Comparison of ENCODE assay signal across 23 mouse cellular contexts in genomic region chr2:35655996-35656395, GRCm38 (mm10).
DNase-seq lines count a peak whose midpoint lies in the region; ATAC-seq and TF ChIP-seq lines count a peak whose summit lies in the region.
"Had no signal": no experiment of that assay in that cellular context is flagged by ENCODE, and none has a peak within 500 bp of the region (broad histone marks: within the 10 kb centered on the region; RNA-seq: fewer than 3 reads in every experiment).

No protein-coding gene starts in this region.

- H3K27ac ChIP-seq in lung, embryonic 15.5 days, result 0 out of 2 replicates have a peak overlapping the region, but pooled peaks have one; percentile 20
- peak overlapping the region; percentile 47; the same call in 1 of the 2 replicates for H3K27ac ChIP-seq in limb, embryonic 10.5 days
- H3K27ac ChIP-seq: heart, embryonic 15.5 days; left cerebral cortex, adult 2 months; liver, embryonic 15.5 days; neural tube, embryonic 15.5 days had no signal

- H3K4me1 ChIP-seq in lung, embryonic 15.5 days, result peaks cover 42% of the 10 kb centered on the region
- peaks cover 20% of the 10 kb centered on the region; the same call in 1 of the 2 replicates for H3K4me1 ChIP-seq in lung, adult 2 months (ENCODE audit: control insufficient read depth, insufficient read depth, low read length)
- H3K4me1 ChIP-seq in limb, embryonic 10.5 days, result peaks cover 56% of the 10 kb centered on the region

- TF ChIP-seq POLR2A in lung, adult 2 months (IDR thresholded peaks at IDR 0.05; ENCODE audit: borderline replicate concordance, extremely low read depth, low read depth, low read length), result no peak

- no peak overlapping the region for H3K4me2 ChIP-seq in lung, embryonic 15.5 days
- H3K4me2 ChIP-seq: heart, embryonic 15.5 days; liver, embryonic 15.5 days; neural tube, embryonic 15.5 days had no signal

- no peaks in the 10 kb centered on the region for H3K9me3 ChIP-seq in lung, embryonic 15.5 days
- H3K9me3 ChIP-seq in limb, embryonic 10.5 days (replicated peaks), result no peaks in the 10 kb centered on the region
- H3K9me3 ChIP-seq: heart, embryonic 15.5 days; liver, embryonic 15.5 days; neural tube, embryonic 15.5 days had no signal

- H3K9ac ChIP-seq in lung, embryonic 15.5 days, result no peak overlapping the region
- H3K9ac ChIP-seq: forebrain, postnatal 0 days; heart, embryonic 15.5 days; liver, embryonic 15.5 days; neural tube, embryonic 15.5 days had no signal

- 43% methylated on average over 8 of the region's 8 CpGs for WGBS in lung, embryonic 15.5 days
- 70% methylated on average over 8 of the region's 8 CpGs for WGBS in lung, adult 2 months
- WGBS in limb, embryonic 10.5 days, result 69% methylated on average over 8 of the region's 8 CpGs

- no peak overlapping the region for H3K4me3 ChIP-seq in lung, embryonic 15.5 days
- H3K4me3 ChIP-seq in lung, adult 2 months (replicated peaks; ENCODE audit: extremely low read depth, low read depth, low read length), result no peak overlapping the region
- H3K4me3 ChIP-seq in limb, embryonic 10.5 days, result no peak overlapping the region
- H3K4me3 ChIP-seq: gastrocnemius, adult 2 months; heart, embryonic 15.5 days; left cerebral cortex, adult 2 months; liver, embryonic 15.5 days; myocyte; neural tube, embryonic 15.5 days had no signal

- no peaks in the 10 kb centered on the region for H3K27me3 ChIP-seq in lung, embryonic 15.5 days
- H3K27me3 ChIP-seq in limb, embryonic 10.5 days (ENCODE audit: low read depth, poor library complexity, severe bottlenecking), result no peaks in the 10 kb centered on the region
- H3K27me3 ChIP-seq: heart, embryonic 15.5 days; neural tube, embryonic 15.5 days had no signal

- DNase-seq in frontal cortex, postnatal 36 days (ENCODE audit: low spot score in 2 of 2), result no peak
- no peak for DNase-seq in lung, adult 2 months
- peak; percentile 34 for DNase-seq in adrenal gland, postnatal 25 days
- DNase-seq in limb, embryonic 10.5 days (ENCODE audit: low spot score), result no peak
- no peak for DNase-seq in gastrocnemius, postnatal 10 days
- DNase-seq: cerebellum, adult 2 months; forebrain, postnatal 0 days; heart, adult 11 months; kidney, adult 8-10 months; kidney, postnatal 4 days; layer of hippocampus, adult 9-11 months; left cerebral cortex, postnatal 4 days; midbrain, embryonic 14.5 days; right cerebral cortex, postnatal 25 days; thymus, postnatal 4 days had no signal

- peak; percentile 31; the same call in 1 of the 2 replicates for ATAC-seq in frontal cortex, adult (ENCODE audit: low TSS enrichment)
- no peak for ATAC-seq in lung, embryonic 15.5 days (ENCODE audit: borderline replicate concordance, extremely low read depth, low FRiP score, low TSS enrichment)
- ATAC-seq: forebrain, postnatal 0 days had no signal

- TF ChIP-seq CTCF in lung, adult 2 months (IDR thresholded peaks at IDR 0.05; ENCODE audit: insufficient read depth, low read length), result no peak

- no peaks in the 10 kb centered on the region for H3K36me3 ChIP-seq in lung, embryonic 15.5 days
- peaks cover 7% of the 10 kb centered on the region for H3K36me3 ChIP-seq in limb, embryonic 10.5 days
- H3K36me3 ChIP-seq: heart, embryonic 15.5 days; liver, embryonic 15.5 days; neural tube, embryonic 15.5 days had no signal
